Comparison of ENCODE assay signal across 7 mouse cellular contexts in the genomic region with DNA sequence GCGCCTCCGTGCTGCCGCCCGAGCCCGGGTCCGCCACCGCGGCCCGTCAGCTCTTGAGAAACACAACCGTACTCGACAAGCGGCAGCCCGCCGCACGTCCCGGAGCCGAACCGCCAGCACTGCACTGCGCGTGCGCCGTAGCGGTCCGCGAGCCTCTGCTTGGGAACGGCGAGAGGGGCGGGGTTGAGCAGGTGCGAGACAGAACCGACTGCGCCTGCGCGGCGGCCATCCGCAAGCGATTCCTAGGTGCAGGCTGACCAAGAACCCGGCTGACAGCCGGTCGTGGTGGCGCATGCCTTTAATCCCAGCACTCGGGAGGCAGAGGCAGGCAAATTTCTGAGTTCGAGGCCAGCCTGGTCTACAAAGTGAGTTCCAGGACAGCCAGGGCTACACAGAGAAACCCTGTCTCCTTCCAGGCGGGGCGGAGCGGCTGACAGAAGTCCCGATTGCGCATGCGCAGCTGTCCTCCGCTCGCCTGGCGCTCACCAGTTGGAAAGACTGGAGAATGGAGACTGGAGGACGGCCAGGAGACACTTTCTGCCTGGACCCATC. TPM values are rescaled to one million over a fixed set of nuclear protein-coding genes. Genes with fewer than 3 reads are reported as not detected.
A peak's percentile ranks its signal among the peaks of the same experiment; 100 is the strongest.
DNase-seq lines count a peak whose midpoint lies in the region; ATAC-seq lines count a peak whose summit lies in the region.

Gene Rfxap, minus strand, starts transcription at position 126 of the 552 bp plus-strand sequence.

- peak; percentile 92 for ATAC-seq in embryonic facial prominence, embryonic 12.5 days (ENCODE audit: insufficient number of reproducible peaks, insufficient read depth, low FRiP score, low TSS enrichment)
- peak; percentile 94 for ATAC-seq in limb, embryonic 11.5 days (ENCODE audit: insufficient number of reproducible peaks, low FRiP score, low TSS enrichment, low read depth)
- ATAC-seq in midbrain, embryonic 14.5 days (ENCODE audit: low FRiP score, low TSS enrichment): peak; percentile 92

- peak within 1 kb of the TSS; percentile 90 for H3K9ac ChIP-seq in embryonic facial prominence, embryonic 12.5 days
- H3K9ac ChIP-seq in limb, embryonic 11.5 days (ENCODE audit: low read length): peak within 1 kb of the TSS; percentile 91
- H3K9ac ChIP-seq in midbrain, embryonic 14.5 days (replicated peaks; ENCODE audit: low read length): peak within 1 kb of the TSS; percentile 94

- no peaks in the 10 kb centered on the region for H3K27me3 ChIP-seq in embryonic facial prominence, embryonic 12.5 days
- peaks cover 3% of the 10 kb centered on the region; the same call in 1 of the 2 replicates for H3K27me3 ChIP-seq in limb, embryonic 11.5 days (ENCODE audit: control insufficient read depth, insufficient read depth, low read length)
- H3K27me3 ChIP-seq in midbrain, embryonic 14.5 days (ENCODE audit: control insufficient read depth, insufficient read depth, low read length): no peaks in the 10 kb centered on the region

- peaks cover 10% of the 10 kb centered on the region for H3K36me3 ChIP-seq in embryonic facial prominence, embryonic 12.5 days
- H3K36me3 ChIP-seq in limb, embryonic 11.5 days (ENCODE audit: control insufficient read depth, insufficient read depth, low read length): peaks cover 4% of the 10 kb centered on the region
- peaks cover 22% of the 10 kb centered on the region for H3K36me3 ChIP-seq in midbrain, embryonic 14.5 days (ENCODE audit: control insufficient read depth, insufficient read depth, low read length)

- peak within 1 kb of the TSS; percentile 75 for H3K4me3 ChIP-seq in embryonic facial prominence, embryonic 12.5 days
- peak within 1 kb of the TSS; percentile 85 for H3K4me3 ChIP-seq in limb, embryonic 11.5 days (ENCODE audit: low read depth, low read length)
- H3K4me3 ChIP-seq in midbrain, embryonic 14.5 days (replicated peaks; ENCODE audit: low read depth, low read length): peak within 1 kb of the TSS; percentile 92

- peak; percentile 97 for DNase-seq in adrenal gland, postnatal 25 days
- peak; percentile 99 for DNase-seq in heart, adult 11 months
- DNase-seq in kidney, adult 18-20 months: peak; percentile 97
- peak; percentile 98 for DNase-seq in limb, embryonic 11.5 days (ENCODE audit: low spot score)
- DNase-seq in midbrain, embryonic 14.5 days: peak; percentile 99
- peak; percentile 92 to 96 for DNase-seq in spleen, adult 18-20 months

- no peaks in the 10 kb centered on the region for H3K9me3 ChIP-seq in embryonic facial prominence, embryonic 12.5 days
- H3K9me3 ChIP-seq in limb, embryonic 11.5 days (ENCODE audit: control insufficient read depth, low read length): no peaks in the 10 kb centered on the region
- no peaks in the 10 kb centered on the region for H3K9me3 ChIP-seq in midbrain, embryonic 14.5 days (ENCODE audit: control insufficient read depth, low read length)

- peaks cover 18% of the 10 kb centered on the region for H3K4me1 ChIP-seq in embryonic facial prominence, embryonic 12.5 days
- H3K4me1 ChIP-seq in limb, embryonic 11.5 days (ENCODE audit: control insufficient read depth, insufficient read depth, low read length): 0 out of 2 replicates have a peak, but pooled peaks cover 6% of the 10 kb centered on the region
- H3K4me1 ChIP-seq in midbrain, embryonic 14.5 days (ENCODE audit: control insufficient read depth, insufficient read depth, low read length): peaks cover 20% of the 10 kb centered on the region

- H3K4me2 ChIP-seq in embryonic facial prominence, embryonic 12.5 days (replicated peaks): peak within 1 kb of the TSS; percentile 97
- H3K4me2 ChIP-seq in limb, embryonic 11.5 days (ENCODE audit: low read depth, severe bottlenecking): peak within 1 kb of the TSS; percentile 95
- H3K4me2 ChIP-seq in midbrain, embryonic 14.5 days (ENCODE audit: low read length): peak within 1 kb of the TSS; percentile 92

- H3K27ac ChIP-seq in embryonic facial prominence, embryonic 12.5 days: peak within 1 kb of the TSS; percentile 86
- H3K27ac ChIP-seq in limb, embryonic 11.5 days (replicated peaks; ENCODE audit: low read depth, low read length): 0 out of 2 replicates have a peak within 1 kb of the TSS, but pooled peaks have one; percentile 65
- H3K27ac ChIP-seq in midbrain, embryonic 14.5 days (replicated peaks; ENCODE audit: low read depth, low read length): peak within 1 kb of the TSS; percentile 97

- WGBS in embryonic facial prominence, embryonic 12.5 days: under 1% methylated on average over 52 of the region's 52 CpGs
- WGBS in limb, embryonic 11.5 days: 0% methylated on average over 52 of the region's 52 CpGs
- WGBS in midbrain, embryonic 14.5 days: under 1% methylated on average over 52 of the region's 52 CpGs

RNA-seq across cellular contexts. Expression of gene Rfxap, which starts in this region (rescaled TPM):
- 34.7 and 47.7 TPM in 2 replicates for total RNA-seq in adrenal gland, postnatal 25 days (2021)
- polyA plus RNA-seq in embryonic facial prominence, embryonic 12.5 days (2016; fragmentation: Nextera tagmentation; extraction: Ambion mirVana): 67.3 and 72.4 TPM in 2 replicates
- 49.1 and 57.9 TPM in 2 replicates for polyA plus RNA-seq in limb, embryonic 11.5 days (2014; fragmentation: Nextera tagmentation; extraction: Ambion mirVana)
- polyA plus RNA-seq in midbrain, embryonic 14.5 days (2014; fragmentation: Nextera tagmentation; extraction: Ambion mirVana): 45.4 and 59.8 TPM in 2 replicates

Comparison
In these comparisons a context has a peak if more than half of its experiments do, and no peak if none do; other contexts are left out.
1. Peak in every context shown above with its lines: DNase-seq, ATAC-seq, H3K4me3 ChIP-seq and H3K27ac ChIP-seq.